8 mouse cellular contexts compared by ENCODE assay signal in the genomic region with DNA sequence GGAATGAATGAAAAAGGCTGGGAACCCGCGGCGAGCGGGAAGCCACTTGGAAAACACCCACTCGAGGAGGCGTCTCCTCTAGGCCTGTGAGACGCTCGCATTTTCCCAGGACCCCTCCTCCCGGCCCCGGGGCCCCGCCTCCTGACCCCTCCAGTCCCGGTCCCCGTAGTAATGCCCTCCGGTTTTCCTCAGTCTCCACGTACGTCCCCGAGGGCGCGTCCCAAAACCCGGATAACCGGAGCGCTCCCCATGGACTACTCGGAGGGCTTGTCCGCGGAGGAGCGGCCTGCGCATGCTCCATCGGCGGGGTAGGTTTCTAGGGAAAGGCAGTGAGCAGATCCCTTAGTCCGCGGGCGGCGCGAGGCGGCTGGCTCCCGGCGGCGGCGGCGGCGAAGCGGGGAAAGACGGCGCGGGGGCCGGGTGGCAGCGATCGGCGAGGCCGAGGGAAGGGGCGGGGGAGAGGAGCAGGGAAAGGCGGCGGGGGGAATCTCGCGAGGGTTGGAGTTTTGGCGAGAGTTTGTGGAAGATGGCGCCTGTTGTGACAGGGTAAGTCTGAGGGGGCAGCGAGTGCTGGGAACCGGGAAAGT.
DNase-seq lines count a peak whose midpoint lies in the region; ATAC-seq and TF ChIP-seq lines count a peak whose summit lies in the region.

No protein-coding gene starts in this region.

- ATAC-seq in G1E (ENCODE audit: extremely low read depth, insufficient number of reproducible peaks, low FRiP score, poor library complexity, severe bottlenecking), result peak; percentile 67
- ATAC-seq in forebrain, embryonic 16.5 days, result peak; percentile 81
- peak; percentile 88 for ATAC-seq in lung, embryonic 14.5 days (ENCODE audit: insufficient read depth)

- peak overlapping the region; percentile 85 for H3K9ac ChIP-seq in forebrain, embryonic 16.5 days (replicated peaks; ENCODE audit: low read depth, low read length)
- peak overlapping the region; percentile 98 for H3K9ac ChIP-seq in lung, embryonic 14.5 days

- no peaks in the 10 kb centered on the region for H3K36me3 ChIP-seq in G1E (replicated peaks)
- no peaks in the 10 kb centered on the region for H3K36me3 ChIP-seq in forebrain, embryonic 16.5 days (ENCODE audit: control insufficient read depth, insufficient read depth)
- H3K36me3 ChIP-seq in lung, embryonic 14.5 days (ENCODE audit: insufficient read depth), result no peaks in the 10 kb centered on the region
- no peaks in the 10 kb centered on the region for H3K36me3 ChIP-seq in thymus, adult 2 months (ENCODE audit: control insufficient read depth, insufficient read depth, low read length)

- peak; percentile 85 for DNase-seq in G1E (ENCODE audit: low spot score)
- DNase-seq in cerebellum, adult 18-20 months, result peak; percentile 100
- DNase-seq in heart, postnatal 36 days, result peak; percentile 98
- peak; percentile 99 for DNase-seq in layer of hippocampus, adult 2 months (ENCODE audit: low spot score in 2 of 2)
- peak; percentile 99 for DNase-seq in lung, embryonic 14.5 days
- DNase-seq in thymus, adult 2 months, result peak; percentile 93

- peak overlapping the region; percentile 78 for H3K4me2 ChIP-seq in forebrain, embryonic 16.5 days (ENCODE audit: low read length)
- H3K4me2 ChIP-seq in lung, embryonic 14.5 days, result peak overlapping the region; percentile 97

- peak overlapping the region; percentile 88 for H3K4me3 ChIP-seq in G1E (ENCODE audit: low read depth, low read length)
- peak overlapping the region; percentile 69 for H3K4me3 ChIP-seq in forebrain, embryonic 16.5 days (replicated peaks; ENCODE audit: low read length)
- peak overlapping the region; percentile 95 for H3K4me3 ChIP-seq in layer of hippocampus, adult 2 months
- peak overlapping the region; percentile 93 for H3K4me3 ChIP-seq in lung, embryonic 14.5 days (ENCODE audit: low read depth, low read length)
- peak overlapping the region; percentile 97 for H3K4me3 ChIP-seq in olfactory bulb, adult 2 months (ENCODE audit: insufficient read depth, low read depth, low read length)
- peak overlapping the region; percentile 61 for H3K4me3 ChIP-seq in thymus, adult 2 months (ENCODE audit: control insufficient read depth, insufficient read depth, low read length)

- H3K27ac ChIP-seq in forebrain, embryonic 16.5 days (ENCODE audit: low read length), result peak overlapping the region; percentile 99
- H3K27ac ChIP-seq in layer of hippocampus, adult 2 months, result peak overlapping the region; percentile 94
- H3K27ac ChIP-seq in lung, embryonic 14.5 days (ENCODE audit: low read depth), result peak overlapping the region; percentile 99
- H3K27ac ChIP-seq in olfactory bulb, adult 2 months (ENCODE audit: insufficient read depth, low read depth, low read length), result peak overlapping the region; percentile 99
- peak overlapping the region; percentile 37; the same call in 1 of the 2 replicates for H3K27ac ChIP-seq in thymus, adult 2 months (ENCODE audit: control insufficient read depth, insufficient read depth, low read length)

- H3K9me3 ChIP-seq in G1E (replicated peaks), result no peaks in the 10 kb centered on the region
- H3K9me3 ChIP-seq in forebrain, embryonic 16.5 days (ENCODE audit: control insufficient read depth, low read length), result no peaks in the 10 kb centered on the region
- H3K9me3 ChIP-seq in lung, embryonic 14.5 days (ENCODE audit: low read depth, low read length), result no peaks in the 10 kb centered on the region

- under 1% methylated on average over 59 of the region's 59 CpGs for WGBS in forebrain, embryonic 16.5 days
- under 1% methylated on average over 59 of the region's 59 CpGs for WGBS in lung, embryonic 14.5 days
- WGBS in olfactory bulb, adult 2 months, result under 1% methylated on average over 58 of the region's 59 CpGs
- WGBS in thymus, adult 2 months, result under 1% methylated on average over 57 of the region's 59 CpGs

- H3K4me1 ChIP-seq in G1E (ENCODE audit: insufficient read depth, low read depth, low read length), result peaks cover 36% of the 10 kb centered on the region
- H3K4me1 ChIP-seq in forebrain, embryonic 16.5 days (replicated peaks; ENCODE audit: control insufficient read depth, insufficient read depth, low read length), result peaks cover 18% of the 10 kb centered on the region
- peaks cover 15% of the 10 kb centered on the region for H3K4me1 ChIP-seq in lung, embryonic 14.5 days (ENCODE audit: insufficient read depth)
- peaks cover 5% of the 10 kb centered on the region; the same call in 1 of the 2 replicates for H3K4me1 ChIP-seq in olfactory bulb, adult 2 months (ENCODE audit: control insufficient read depth, insufficient read depth, low read length)
- H3K4me1 ChIP-seq in thymus, adult 2 months (replicated peaks; ENCODE audit: control insufficient read depth, insufficient read depth, low read length), result peaks cover 8% of the 10 kb centered on the region

- no peak for TF ChIP-seq POLR2A in olfactory bulb, adult 2 months (IDR thresholded peaks at IDR 0.05; ENCODE audit: insufficient read depth, low read depth, low read length)
- TF ChIP-seq POLR2A in thymus, adult 2 months (IDR thresholded peaks at IDR 0.05; ENCODE audit: control insufficient read depth, extremely low read depth, insufficient read depth, low read length, poor library complexity), result peak; percentile 40; the same call in 1 of the 2 replicates

- no peaks in the 10 kb centered on the region for H3K27me3 ChIP-seq in G1E (ENCODE audit: insufficient read depth, low read length)
- H3K27me3 ChIP-seq in forebrain, embryonic 16.5 days (replicated peaks; ENCODE audit: control insufficient read depth, insufficient read depth, low read length), result no peaks in the 10 kb centered on the region
- H3K27me3 ChIP-seq in lung, embryonic 14.5 days (ENCODE audit: insufficient read depth, low read length), result no peaks in the 10 kb centered on the region
- H3K27me3 ChIP-seq in thymus, adult 2 months (ENCODE audit: control insufficient read depth, insufficient read depth, low read length), result no peaks in the 10 kb centered on the region

- TF ChIP-seq CTCF in G1E (IDR thresholded peaks at IDR 0.05; ENCODE audit: low read depth, low read length), result no peak
- no peak; the same call in 1 of the 2 replicates for TF ChIP-seq CTCF in layer of hippocampus, adult 2 months (conservative IDR thresholded peaks at IDR 0.05)
- TF ChIP-seq CTCF in lung, embryonic 14.5 days (IDR thresholded peaks at IDR 0.05; ENCODE audit: low read depth), result no peak
- no peak for TF ChIP-seq CTCF in olfactory bulb, adult 2 months (IDR thresholded peaks at IDR 0.05; ENCODE audit: insufficient read depth, low read depth, low read length)
- TF ChIP-seq CTCF in thymus, adult 2 months (IDR thresholded peaks at IDR 0.05; ENCODE audit: borderline replicate concordance, control insufficient read depth, extremely low read depth, insufficient read depth, low read length, poor library complexity), result 0 out of 2 replicates have a peak, but pooled peaks have one; percentile 36

- intact Hi-C loops in heart, postnatal 36 days (cut with DNase I), result loop anchor here (2.0 to 5.0 kb wide), 2 partner anchors 119 to 208 kb away; no protein-coding TSS in a partner anchor

Comparison
In these comparisons a context has a peak if more than half of its experiments do, and no peak if none do; other contexts are left out.
1. Peak in every context shown above with its lines: DNase-seq, ATAC-seq, H3K4me3 ChIP-seq and H3K27ac ChIP-seq.
2. H3K27ac ChIP-seq: peak in every context shown above with its lines; median percentile 99 in forebrain, embryonic 16.5 days; 99 in lung, embryonic 14.5 days; 99 in olfactory bulb, adult 2 months; 94 in layer of hippocampus, adult 2 months; 37 in thymus, adult 2 months.